Mouse (Mus musculus) intestine, embryonic 14.5 days (tissue): Measurements from ENCODE around the gene Zfp358. TPM values are rescaled to one million over a fixed set of nuclear protein-coding genes. Genes with fewer than 3 reads are reported as not detected.

Experiments used
- ATAC-seq: fragments of 200-750 bp; cut with Nextera tagmentation; replicated peaks from 2 replicates; pipeline ENCODE4 v1.8.0; 2017; ENCODE audit warnings: low read depth, moderate number of reproducible peaks, moderate TSS enrichment, moderate library complexity; ENCODE audit not compliant: low FRiP score, low TSS enrichment
- DNase-seq: peaks from one replicate; pipeline ENCODE4 v3.0.0-alpha.2; 2018; ENCODE audit warnings: low spot score
- H3K27ac ChIP-seq: fragments of 300-500 bp; sonication (generic); 2 replicates; pipeline ENCODE4 v1.5.1; 2014; ENCODE audit warnings: low read depth, mild to moderate bottlenecking, control low read depth
- H3K27me3 ChIP-seq: fragments of 300-500 bp; sonication (generic); replicated peaks from 2 replicates; pipeline ENCODE4 v1.6.1; 2014; ENCODE audit warnings: low read length, control low read depth; ENCODE audit not compliant: control insufficient read depth, insufficient read depth
- H3K36me3 ChIP-seq: fragments of 300-500 bp; sonication (generic); 2 replicates; pipeline ENCODE4 v1.6.1; 2014; ENCODE audit warnings: low read length, control low read depth; ENCODE audit not compliant: control insufficient read depth, insufficient read depth
- H3K4me1 ChIP-seq: fragments of 300-500 bp; sonication (generic); replicated peaks from 2 replicates; pipeline ENCODE4 v1.6.1; 2014; ENCODE audit warnings: low read length, control low read depth, mixed read lengths; ENCODE audit not compliant: control insufficient read depth, insufficient read depth
- H3K4me2 ChIP-seq: fragments of 300-500 bp; sonication (generic); 2 replicates; pipeline ENCODE4 v1.6.1; 2014; ENCODE audit warnings: low read length
- H3K4me3 ChIP-seq: fragments of 300-500 bp; sonication (generic); 2 replicates; pipeline ENCODE4 v1.5.1; 2014; ENCODE audit warnings: low read depth, low read length, control low read depth, mixed read lengths
- H3K9ac ChIP-seq: fragments of 300-500 bp; sonication (generic); 2 replicates; pipeline ENCODE4 v1.6.1; 2014; ENCODE audit warnings: mild to moderate bottlenecking, low read length
- H3K9me3 ChIP-seq: fragments of 300-500 bp; sonication (generic); 2 replicates; pipeline ENCODE4 v1.6.1; 2016; ENCODE audit warnings: low read length, control low read depth; ENCODE audit not compliant: control insufficient read depth
- WGBS: fragments of 180-500 bp; shearing (Covaris S2); extraction: QIAGEN DNeasy Blood & Tissue Kit; methylation state at CpG from one replicate; pipeline ENCODE4 v1.1.7; 2014; 5-methylcytosine and 5-hydroxymethylcytosine counted together
- polyA plus RNA-seq: library from polyadenylated mRNA; unstranded; fragments of >200 nt; fragmentation: Nextera tagmentation; extraction: Ambion mirVana; gene quantifications from 2 replicates; pipeline ENCODE4 v1.2.1, GENCODE M21; 2014

Zfp358 gene
- polyA plus RNA-seq = 20.6 and 22.7 TPM in 2 replicates

- WGBS = under 1% methylated on average over 52 of the region's 64 CpGs
- Histone ChIP-seq H3K4me2 (peak within 1 kb of the TSS; percentile 81), H3K9ac (peak within 1 kb of the TSS; percentile 99), H3K4me1 (peaks cover 9% of the 10 kb centered on the region), H3K9me3 (peaks cover 10% of the 10 kb centered on the region), H3K27ac (peak within 1 kb of the TSS; percentile 84), H3K27me3 (no peaks in the 10 kb centered on the region), H3K4me3 (peak within 1 kb of the TSS; percentile 92), H3K36me3 (peaks cover 25% of the 10 kb centered on the region)
- ATAC-seq = peak; percentile 88
- DNase-seq = peak; percentile 90
Measured at GRCm38 (mm10) chr8:3492901-3493844, at the start of gene Zfp358. Zfp358 (plus strand) TSS chr8:3493138.

DNA sequence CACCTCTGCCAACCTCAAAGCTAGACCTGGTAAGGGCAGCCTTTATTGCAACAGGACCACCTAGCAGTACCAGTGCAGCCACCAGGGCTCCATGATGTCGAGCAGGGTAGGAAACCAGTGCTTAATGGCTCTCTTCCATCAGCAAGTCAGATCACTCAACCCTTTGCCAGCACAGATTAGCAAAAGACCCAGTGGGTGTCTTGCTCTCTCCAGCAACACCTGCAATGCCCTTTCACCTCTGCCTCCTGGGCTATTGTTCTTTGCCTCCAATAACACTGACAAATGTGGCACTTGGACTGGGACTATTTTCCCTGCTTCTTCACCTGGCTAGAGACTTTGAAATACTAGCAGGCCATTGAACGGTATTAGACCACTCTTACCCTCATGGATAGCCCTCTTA lies 43.7 kb upstream of the Zfp358 start:
- Histone ChIP-seq H3K4me1 (no peaks in the 10 kb centered on the region), H3K36me3 (peaks cover 75% of the 10 kb centered on the region), H3K9me3 (no peaks in the 10 kb centered on the region), H3K27me3 (no peaks in the 10 kb centered on the region), H3K4me3 (no peak overlapping the region), H3K27ac (no peak overlapping the region), H3K9ac (no peak overlapping the region), H3K4me2 (no peak overlapping the region)
- no peak for ATAC-seq
- no peak for DNase-seq
- 81% methylated on average over 2 of the region's 2 CpGs for whole genome bisulfite sequencing

DNA sequence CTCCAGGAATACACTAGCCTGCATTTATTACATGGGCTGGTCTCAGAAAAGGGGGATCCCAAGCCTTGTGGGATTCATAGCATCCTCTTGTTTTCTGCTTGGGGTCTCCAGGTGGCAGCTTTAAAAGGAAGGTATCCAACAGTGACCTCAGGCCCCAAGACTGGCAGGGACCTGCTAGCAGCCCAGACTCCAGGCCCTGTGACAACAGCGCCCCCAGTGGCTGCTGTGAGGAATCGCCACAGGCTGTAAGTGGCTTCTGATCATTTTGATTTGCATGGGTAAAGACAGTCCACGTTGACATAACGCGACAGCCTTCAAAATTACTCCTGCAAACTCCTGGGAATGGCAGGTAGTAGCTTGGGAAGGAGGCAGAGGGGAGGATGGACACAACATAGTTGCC lies 42.3 kb upstream of the Zfp358 start:
- Histone ChIP-seq H3K27me3 (no peaks in the 10 kb centered on the region), H3K9me3 (no peaks in the 10 kb centered on the region), H3K27ac (no peak overlapping the region), H3K4me1 (no peaks in the 10 kb centered on the region), H3K9ac (no peak overlapping the region), H3K4me3 (no peak overlapping the region), H3K36me3 (peaks cover 84% of the 10 kb centered on the region), H3K4me2 (no peak overlapping the region)
- DNase-seq = peak; percentile 73
- 34% methylated on average over 5 of the region's 5 CpGs for WGBS
- ATAC-seq = no peak; the same call in 1 of the 2 replicates

DNA sequence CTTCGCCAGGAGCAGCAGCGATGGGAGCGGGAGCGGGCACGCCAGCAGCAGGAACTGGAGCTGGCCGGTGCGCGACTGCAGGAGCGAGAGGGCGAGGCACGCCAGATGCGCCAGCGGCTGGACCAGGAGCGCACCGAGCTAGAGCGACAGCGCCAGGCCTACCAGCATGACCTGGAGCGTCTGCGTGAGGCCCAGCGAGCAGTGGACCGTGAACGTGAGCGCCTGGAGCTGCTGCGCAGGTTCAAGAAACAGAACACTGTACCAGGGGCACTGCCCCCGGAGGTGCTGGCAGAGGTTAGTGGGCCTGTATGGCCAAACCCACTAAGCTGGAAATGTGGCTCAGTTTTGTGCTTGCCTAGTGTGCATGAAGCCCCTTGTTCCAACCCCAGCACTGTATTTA lies 40.9 kb upstream of the Zfp358 start:
- Histone ChIP-seq H3K9me3 (no peaks in the 10 kb centered on the region), H3K4me1 (no peaks in the 10 kb centered on the region), H3K4me2 (no peak overlapping the region), H3K4me3 (no peak overlapping the region), H3K27me3 (no peaks in the 10 kb centered on the region), H3K36me3 (peaks cover 88% of the 10 kb centered on the region), H3K27ac (no peak overlapping the region), H3K9ac (no peak overlapping the region)
- no peak for DNase-seq
- 96% methylated on average over 25 of the region's 25 CpGs for WGBS
- ATAC-seq = no peak

DNA sequence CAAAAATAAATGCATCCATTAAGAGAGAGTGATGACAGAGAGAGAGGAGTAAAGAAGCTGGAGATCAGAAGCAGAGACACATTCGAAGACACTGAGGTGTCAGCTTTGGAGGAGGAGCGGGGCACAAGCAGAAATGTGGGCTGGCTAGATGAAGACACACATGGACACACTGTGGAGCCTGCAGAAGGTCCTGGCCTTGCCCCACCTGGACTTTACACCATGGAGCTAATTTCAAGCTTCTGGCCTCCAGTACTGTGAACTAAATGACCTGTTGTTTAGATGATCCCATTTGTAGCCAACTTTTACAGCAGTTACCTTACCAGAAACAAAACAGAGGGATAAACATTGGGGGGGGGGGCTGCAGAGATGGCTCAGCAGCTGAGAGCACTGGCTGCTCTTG lies 29.7 kb upstream of the Zfp358 start:
- 77% methylated on average over 2 of the region's 2 CpGs for WGBS
- no peak for ATAC-seq
- no peaks in the 10 kb centered on the region for H3K9me3 ChIP-seq

DNA sequence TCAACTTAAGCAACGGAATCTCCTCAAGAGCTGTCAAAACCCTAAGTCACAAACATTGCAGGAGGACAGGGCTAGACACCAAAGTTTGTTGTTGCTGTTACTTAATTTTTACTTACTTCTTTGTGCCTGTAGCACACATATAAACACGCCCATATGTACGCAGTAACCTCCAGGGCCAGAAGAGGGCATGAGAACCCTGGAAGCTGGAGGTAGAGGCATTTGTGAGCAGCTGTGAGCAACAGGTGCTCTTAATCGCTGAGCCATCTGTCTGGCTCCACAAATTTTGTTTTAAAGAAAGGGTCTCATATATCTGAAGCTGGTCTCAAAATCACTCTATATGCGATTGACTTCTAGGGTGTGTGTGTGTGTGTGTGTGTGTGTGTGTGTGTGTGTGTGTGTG lies 28.6 kb upstream of the Zfp358 start:
- ATAC-seq (no peak), DNase-seq (peak; percentile 59)
- Histone ChIP-seq H3K27me3 (no peaks in the 10 kb centered on the region), H3K9me3 (no peaks in the 10 kb centered on the region), H3K4me1 (no peaks in the 10 kb centered on the region), H3K36me3 (0 out of 2 replicates have a peak, but pooled peaks cover 3% of the 10 kb centered on the region), H3K27ac (no peak overlapping the region), H3K4me2 (no peak overlapping the region), H3K4me3 (no peak overlapping the region), H3K9ac (no peak overlapping the region)
- WGBS = 49% methylated on average over 5 of the region's 5 CpGs

More for the DNA sequence above, 29.7 kb upstream of the Zfp358 start:
- no peak for DNase-seq
- Histone ChIP-seq H3K27me3 (no peaks in the 10 kb centered on the region), H3K4me3 (no peak overlapping the region), H3K9ac (no peak overlapping the region), H3K36me3 (0 out of 2 replicates have a peak, but pooled peaks cover 3% of the 10 kb centered on the region), H3K4me1 (no peaks in the 10 kb centered on the region), H3K4me2 (no peak overlapping the region), H3K27ac (no peak overlapping the region)

GRCm38 (mm10) chr8:3467006-3467885 lies 25.7 kb upstream of the Zfp358 start, which contains the start of gene Pex11g:
Pex11g (minus strand) TSS chr8:3467680.
- Histone ChIP-seq H3K36me3 (no peaks in the 10 kb centered on the region), H3K4me2 (peak within 1 kb of the TSS; percentile 65), H3K4me1 (no peaks in the 10 kb centered on the region), H3K9me3 (no peaks in the 10 kb centered on the region), H3K9ac (peak within 1 kb of the TSS; percentile 69), H3K27ac (peak within 1 kb of the TSS; percentile 68), H3K4me3 (peak within 1 kb of the TSS; percentile 44), H3K27me3 (no peaks in the 10 kb centered on the region)
- 7% methylated on average over 32 of the region's 32 CpGs for WGBS
- ATAC-seq (peak; percentile 95), DNase-seq (peak; percentile 99)

DNA sequence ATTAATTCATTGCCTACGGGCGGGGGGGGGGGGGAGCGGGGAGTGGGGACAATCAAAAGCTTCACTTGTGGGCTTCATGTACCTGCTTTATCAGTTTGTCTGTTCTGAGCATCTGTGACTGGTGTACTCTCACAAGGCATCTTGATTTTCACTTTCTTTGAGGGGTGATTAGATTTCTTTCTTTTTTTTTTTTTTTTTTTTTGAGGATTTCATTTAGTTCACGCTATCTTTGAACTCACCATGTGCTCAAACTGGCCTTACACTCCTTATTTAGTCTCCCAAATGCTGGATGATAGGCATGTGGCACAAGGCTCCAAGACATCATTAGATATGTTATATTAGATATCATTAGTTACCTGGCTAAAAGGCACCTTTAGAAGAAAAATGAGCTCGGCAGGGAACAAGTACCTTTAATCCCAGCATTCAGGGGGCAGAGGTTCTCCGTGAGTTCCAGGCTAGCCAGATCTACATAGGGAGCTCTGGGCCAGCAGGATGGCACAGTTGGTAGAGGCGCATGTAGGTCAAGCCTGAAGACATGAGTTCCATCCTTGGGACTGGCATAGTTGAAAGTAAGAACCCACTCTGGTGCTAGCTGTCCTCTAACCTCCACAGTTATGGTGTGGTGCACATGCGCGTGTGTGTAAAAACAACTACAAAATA lies 24.9 kb upstream of the Zfp358 start:
- Histone ChIP-seq H3K27me3 (no peaks in the 10 kb centered on the region), H3K36me3 (no peaks in the 10 kb centered on the region), H3K27ac (peak overlapping the region; percentile 68), H3K4me3 (peak overlapping the region; percentile 44), H3K9me3 (no peaks in the 10 kb centered on the region), H3K4me1 (no peaks in the 10 kb centered on the region), H3K4me2 (peak overlapping the region; percentile 65), H3K9ac (peak overlapping the region; percentile 69)
- DNase-seq = peak; percentile 60
- peak; percentile 16; the same call in 1 of the 2 replicates for ATAC-seq
- 54% methylated on average over 9 of the region's 9 CpGs for WGBS
